Mouse (Mus musculus) lung, adult 2 months (tissue): ENCODE data around the gene Mthfd1l.

Experiments
- CTCF ChIP-seq: fragments of 200-500 bp; IDR thresholded peaks from 2 replicates; pipeline ENCODE4 v1.5.1; 2011; ENCODE audit warnings: mild to moderate bottlenecking, low read length, control low read depth; ENCODE audit not compliant: insufficient read depth
- POLR2A ChIP-seq: fragments of 200-500 bp; IDR thresholded peaks from 2 replicates; pipeline ENCODE4 v1.6.1; 2011; ENCODE audit warnings: low read depth, mild to moderate bottlenecking, control low read depth, low read length, borderline replicate concordance; ENCODE audit errors: extremely low read depth

DNA sequence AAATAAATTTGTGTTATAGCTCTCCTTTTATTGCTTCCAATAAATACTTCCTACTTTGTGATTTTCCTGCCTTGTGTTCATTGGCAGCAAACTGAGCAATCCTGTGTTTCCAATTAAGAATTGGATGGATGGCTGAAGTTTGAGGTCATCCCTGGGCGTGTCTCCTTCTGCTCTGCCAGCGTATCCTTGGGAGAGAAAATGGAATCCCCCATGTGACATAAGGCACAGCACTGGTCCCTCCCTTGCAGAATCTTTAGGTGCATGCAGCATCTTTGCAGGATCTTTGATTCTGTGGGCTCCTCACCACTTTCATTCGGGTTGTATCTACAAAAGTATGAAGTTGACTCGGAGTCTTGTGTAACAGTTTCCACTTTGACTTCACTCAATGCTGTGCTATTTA, 53.7 kb downstream of the Mthfd1l start:
- TF ChIP-seq CTCF, result no peak
- TF ChIP-seq POLR2A, result no peak
